Mouse (Mus musculus) lung, embryonic 15.5 days (tissue): ENCODE measurements around the gene Zfp651. TPM values are rescaled to one million over a fixed set of nuclear protein-coding genes. Genes with fewer than 3 reads are reported as not detected.

Experiments used
- ATAC-seq: fragments of 200-750 bp; cut with Nextera tagmentation; 2 replicates; pipeline ENCODE4 v1.8.0; 2017; ENCODE audit warnings: moderate number of reproducible peaks, borderline replicate concordance; ENCODE audit not compliant: low FRiP score, low TSS enrichment; ENCODE audit errors: extremely low read depth
- H3K27ac ChIP-seq: fragments of 300-500 bp; sonication (generic); 2 replicates; pipeline ENCODE4 v1.5.1; 2015; ENCODE audit warnings: moderate library complexity, mild to moderate bottlenecking, inconsistent platforms
- H3K27me3 ChIP-seq: fragments of 300-500 bp; sonication (generic); 2 replicates; pipeline ENCODE4 v1.6.1; 2015; ENCODE audit warnings: inconsistent platforms
- H3K36me3 ChIP-seq: fragments of 300-500 bp; sonication (generic); 2 replicates; pipeline ENCODE4 v1.6.1; 2015; ENCODE audit warnings: inconsistent platforms
- H3K4me1 ChIP-seq: fragments of 300-500 bp; sonication (generic); 2 replicates; pipeline ENCODE4 v1.6.1; 2015; ENCODE audit warnings: inconsistent platforms
- H3K4me2 ChIP-seq: fragments of 300-500 bp; sonication (generic); 2 replicates; pipeline ENCODE4 v1.6.1; 2015; ENCODE audit warnings: inconsistent platforms, mild to moderate bottlenecking, moderate library complexity
- H3K4me3 ChIP-seq: fragments of 300-500 bp; sonication (generic); 2 replicates; pipeline ENCODE4 v1.5.1; 2015; ENCODE audit warnings: mild to moderate bottlenecking, inconsistent platforms
- H3K9ac ChIP-seq: fragments of 300-500 bp; sonication (generic); 2 replicates; pipeline ENCODE4 v1.6.1; 2015; ENCODE audit warnings: inconsistent platforms
- H3K9me3 ChIP-seq: fragments of 300-500 bp; sonication (generic); 2 replicates; pipeline ENCODE4 v1.6.1; 2016; ENCODE audit warnings: inconsistent platforms
- WGBS: fragments of 180-500 bp; shearing (Covaris S2); methylation state at CpG from one replicate; pipeline ENCODE4 v1.1.7; 2015; 5-methylcytosine and 5-hydroxymethylcytosine counted together
- polyA plus RNA-seq: library from polyadenylated mRNA; unstranded; fragments of >200 nt; fragmentation: Nextera tagmentation; extraction: Ambion mirVana; gene quantifications from 2 replicates; pipeline ENCODE4 v1.2.1, GENCODE M21; 2015

The Zfp651 gene
- 16.7 and 17.7 TPM in 2 replicates for polyA plus RNA-seq

GRCm38 (mm10) chr9:121759091-121760081 is at the start of gene Zfp651:
Gene Zfp651 (plus strand): TSS chr9:121759330.
- H3K27ac ChIP-seq: peak within 1 kb of the TSS; percentile 94
- peaks cover 38% of the 10 kb centered on the region for H3K4me1 ChIP-seq
- H3K9me3 ChIP-seq: no peaks in the 10 kb centered on the region
- H3K4me3 ChIP-seq: peak within 1 kb of the TSS; percentile 72
- no peaks in the 10 kb centered on the region for H3K27me3 ChIP-seq
- peaks cover 42% of the 10 kb centered on the region for H3K36me3 ChIP-seq
- peak within 1 kb of the TSS; percentile 94 for H3K9ac ChIP-seq
- under 1% methylated on average over 89 of the region's 97 CpGs for WGBS
- peak within 1 kb of the TSS; percentile 96 for H3K4me2 ChIP-seq
- ATAC-seq: peak; percentile 74

GRCm38 (mm10) chr9:121709898-121710583 is 49.1 kb upstream of the Zfp651 start, which contains the start of gene Ss18l2:
Gene Ss18l2 (plus strand): TSS chr9:121710329.
- Histone ChIP-seq H3K27ac (peak within 1 kb of the TSS; percentile 94), H3K9ac (peak within 1 kb of the TSS; percentile 91), H3K36me3 (peaks cover 13% of the 10 kb centered on the region; the same call in 1 of the 2 replicates), H3K27me3 (no peaks in the 10 kb centered on the region), H3K4me1 (peaks cover 26% of the 10 kb centered on the region), H3K9me3 (no peaks in the 10 kb centered on the region), H3K4me2 (peak within 1 kb of the TSS; percentile 61), H3K4me3 (peak within 1 kb of the TSS; percentile 84)
- WGBS: 3% methylated on average over 37 of the region's 37 CpGs
- peak; percentile 99 for ATAC-seq

- peak overlapping the region; percentile 61 for H3K4me2 ChIP-seq
- peak overlapping the region; percentile 94 for H3K27ac ChIP-seq
- ATAC-seq: peak; percentile 19; the same call in 1 of the 2 replicates
- no peaks in the 10 kb centered on the region for H3K27me3 ChIP-seq
- H3K4me3 ChIP-seq: peak overlapping the region; percentile 84
- peaks cover 20% of the 10 kb centered on the region for H3K4me1 ChIP-seq
- 0% methylated on average over 18 of the region's 18 CpGs for WGBS
- H3K9me3 ChIP-seq: no peaks in the 10 kb centered on the region
- H3K36me3 ChIP-seq: peaks cover 13% of the 10 kb centered on the region; the same call in 1 of the 2 replicates
- peak overlapping the region; percentile 91 for H3K9ac ChIP-seq
These were observed 48.5 kb upstream of the Zfp651 start for GRCm38 (mm10) chr9:121710584-121710975.

GRCm38 (mm10) chr9:121717048-121717447 is 42.1 kb upstream of the Zfp651 start:
- H3K27me3 ChIP-seq: no peaks in the 10 kb centered on the region
- peaks cover 13% of the 10 kb centered on the region; the same call in 1 of the 2 replicates for H3K36me3 ChIP-seq
- H3K27ac ChIP-seq: no peak overlapping the region
- H3K4me3 ChIP-seq: no peak overlapping the region
- H3K9me3 ChIP-seq: no peaks in the 10 kb centered on the region
- H3K4me2 ChIP-seq: no peak overlapping the region
- no peak overlapping the region for H3K9ac ChIP-seq
- WGBS: 63% methylated on average over 2 of the region's 2 CpGs
- no peak for ATAC-seq
- peaks cover 12% of the 10 kb centered on the region for H3K4me1 ChIP-seq

GRCm38 (mm10) chr9:121718070-121718705 is 40.9 kb upstream of the Zfp651 start:
- no peaks in the 10 kb centered on the region for H3K27me3 ChIP-seq
- peak overlapping the region; percentile 93 for H3K4me3 ChIP-seq
- peak overlapping the region; percentile 72 for H3K4me2 ChIP-seq
- WGBS: 62% methylated on average over 15 of the region's 15 CpGs
- H3K9me3 ChIP-seq: no peaks in the 10 kb centered on the region
- peaks cover 5% of the 10 kb centered on the region; the same call in 1 of the 2 replicates for H3K36me3 ChIP-seq
- peaks cover 10% of the 10 kb centered on the region for H3K4me1 ChIP-seq
- ATAC-seq: peak; percentile 6; the same call in 1 of the 2 replicates
- peak overlapping the region; percentile 63 for H3K9ac ChIP-seq
- H3K27ac ChIP-seq: peak overlapping the region; percentile 94

GRCm38 (mm10) chr9:121718792-121719318 is 40.3 kb upstream of the Zfp651 start, which contains the start of gene Nktr:
Gene Nktr (plus strand): TSS chr9:121719169.
- Histone ChIP-seq H3K9me3 (no peaks in the 10 kb centered on the region), H3K4me3 (peak within 1 kb of the TSS; percentile 93), H3K4me2 (peak within 1 kb of the TSS; percentile 78), H3K4me1 (peaks cover 10% of the 10 kb centered on the region), H3K27me3 (no peaks in the 10 kb centered on the region), H3K9ac (peak within 1 kb of the TSS; percentile 95), H3K36me3 (no peaks in the 10 kb centered on the region), H3K27ac (peak within 1 kb of the TSS; percentile 97)
- peak; percentile 100 for ATAC-seq
- 0% methylated on average over 59 of the region's 61 CpGs for WGBS

GRCm38 (mm10) chr9:121719347-121720331 is 39.5 kb upstream of the Zfp651 start:
- under 1% methylated on average over 60 of the region's 87 CpGs for WGBS
- Histone ChIP-seq H3K27me3 (no peaks in the 10 kb centered on the region), H3K4me1 (peaks cover 10% of the 10 kb centered on the region), H3K4me3 (peak overlapping the region; percentile 93), H3K9ac (peak overlapping the region; percentile 95), H3K36me3 (no peaks in the 10 kb centered on the region), H3K4me2 (peak overlapping the region; percentile 78), H3K27ac (peak overlapping the region; percentile 97), H3K9me3 (no peaks in the 10 kb centered on the region)
- ATAC-seq: peak; percentile 72

GRCm38 (mm10) chr9:121740490-121740889 is 18.6 kb upstream of the Zfp651 start:
- no peaks in the 10 kb centered on the region for H3K27me3 ChIP-seq
- no peaks in the 10 kb centered on the region for H3K4me1 ChIP-seq
- no peak overlapping the region for H3K9ac ChIP-seq
- H3K4me2 ChIP-seq: no peak overlapping the region
- H3K36me3 ChIP-seq: peaks cover 60% of the 10 kb centered on the region
- no peak overlapping the region for H3K27ac ChIP-seq
- H3K9me3 ChIP-seq: no peaks in the 10 kb centered on the region
- WGBS: 83% methylated on average over 6 of the region's 6 CpGs
- no peak for ATAC-seq
- no peak overlapping the region for H3K4me3 ChIP-seq

- no peak for ATAC-seq
- H3K36me3 ChIP-seq: peaks cover 59% of the 10 kb centered on the region
- H3K9me3 ChIP-seq: no peaks in the 10 kb centered on the region
These were observed 18.0 kb upstream of the Zfp651 start for GRCm38 (mm10) chr9:121741168-121741567.

GRCm38 (mm10) chr9:121744051-121744450 is 15.1 kb upstream of the Zfp651 start:
- ATAC-seq: no peak
- WGBS: 84% methylated on average over 8 of the region's 8 CpGs
- Histone ChIP-seq H3K36me3 (peaks cover 84% of the 10 kb centered on the region), H3K4me1 (no peaks in the 10 kb centered on the region), H3K27me3 (no peaks in the 10 kb centered on the region), H3K4me2 (no peak overlapping the region), H3K9me3 (no peaks in the 10 kb centered on the region), H3K27ac (no peak overlapping the region), H3K9ac (no peak overlapping the region), H3K4me3 (no peak overlapping the region)

More at GRCm38 (mm10) chr9:121741168-121741567, 18.0 kb upstream of the Zfp651 start:
- Histone ChIP-seq H3K27ac (no peak overlapping the region), H3K27me3 (no peaks in the 10 kb centered on the region), H3K4me3 (no peak overlapping the region), H3K4me1 (no peaks in the 10 kb centered on the region), H3K4me2 (no peak overlapping the region), H3K9ac (no peak overlapping the region)
- 88% methylated on average over 3 of the region's 3 CpGs for WGBS
